Mouse (Mus musculus) heart, postnatal 10 days (tissue): ENCODE measurements at regions not wholly inside any gene's neighbourhood (a gene's known extent, or its start where the extent isn't known, plus 50 kb on each side); places are given as distances from the start of the nearest gene placed in this dataset.

ENCODE experiments used
- DNase-seq, 2 experiments: peaks; one replicate each; pipeline ENCODE4 v3.0.0; 2021
- intact Hi-C: fragments of 180-260 bp; cut with DNase I; formaldehyde crosslinking; loops from one replicate; pipeline ENCODE4 v1.15.1; 2025

DNA sequence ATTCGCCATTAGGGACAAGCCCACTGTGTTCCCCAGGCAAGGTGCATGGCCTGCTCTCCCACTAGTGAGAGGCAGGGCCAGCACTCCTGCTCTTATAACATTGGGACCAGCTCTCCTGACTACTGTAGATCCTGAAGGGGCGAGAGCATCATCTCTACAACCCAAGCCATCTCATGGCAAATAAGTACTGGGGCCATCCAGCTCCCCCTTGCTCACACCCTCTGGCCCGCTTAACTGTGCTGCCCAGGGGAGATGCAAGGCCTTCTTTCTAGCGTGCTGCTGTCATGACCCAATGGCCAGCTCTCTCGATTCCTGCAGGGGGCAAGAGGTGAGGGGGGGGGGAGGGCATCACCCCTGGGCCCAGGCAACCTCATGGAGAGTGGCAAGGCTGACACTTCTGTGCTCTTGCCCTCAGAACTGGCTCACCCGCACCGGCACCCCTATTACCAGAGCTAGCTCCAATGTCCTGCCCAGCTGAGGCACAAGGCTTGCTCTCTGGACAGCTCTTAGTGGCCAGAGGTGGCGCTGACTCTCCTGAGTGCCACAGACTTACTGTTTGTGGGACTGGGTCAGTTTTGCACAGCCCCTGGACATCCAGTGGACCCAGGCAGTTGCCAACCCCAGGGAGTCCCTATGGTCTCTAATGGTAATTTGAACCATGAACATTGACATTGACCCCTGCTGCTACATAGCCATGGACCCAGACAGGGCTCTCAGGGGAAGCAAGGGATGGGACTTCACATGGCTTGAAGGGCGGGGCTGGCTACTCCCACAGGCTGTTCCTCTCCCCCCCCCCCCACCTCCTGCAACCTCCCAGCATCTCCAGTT, 448.2 kb downstream of the Tdrd3 start:
- DNase-seq, result no peak
- intact Hi-C loops, result no loop called here

DNA sequence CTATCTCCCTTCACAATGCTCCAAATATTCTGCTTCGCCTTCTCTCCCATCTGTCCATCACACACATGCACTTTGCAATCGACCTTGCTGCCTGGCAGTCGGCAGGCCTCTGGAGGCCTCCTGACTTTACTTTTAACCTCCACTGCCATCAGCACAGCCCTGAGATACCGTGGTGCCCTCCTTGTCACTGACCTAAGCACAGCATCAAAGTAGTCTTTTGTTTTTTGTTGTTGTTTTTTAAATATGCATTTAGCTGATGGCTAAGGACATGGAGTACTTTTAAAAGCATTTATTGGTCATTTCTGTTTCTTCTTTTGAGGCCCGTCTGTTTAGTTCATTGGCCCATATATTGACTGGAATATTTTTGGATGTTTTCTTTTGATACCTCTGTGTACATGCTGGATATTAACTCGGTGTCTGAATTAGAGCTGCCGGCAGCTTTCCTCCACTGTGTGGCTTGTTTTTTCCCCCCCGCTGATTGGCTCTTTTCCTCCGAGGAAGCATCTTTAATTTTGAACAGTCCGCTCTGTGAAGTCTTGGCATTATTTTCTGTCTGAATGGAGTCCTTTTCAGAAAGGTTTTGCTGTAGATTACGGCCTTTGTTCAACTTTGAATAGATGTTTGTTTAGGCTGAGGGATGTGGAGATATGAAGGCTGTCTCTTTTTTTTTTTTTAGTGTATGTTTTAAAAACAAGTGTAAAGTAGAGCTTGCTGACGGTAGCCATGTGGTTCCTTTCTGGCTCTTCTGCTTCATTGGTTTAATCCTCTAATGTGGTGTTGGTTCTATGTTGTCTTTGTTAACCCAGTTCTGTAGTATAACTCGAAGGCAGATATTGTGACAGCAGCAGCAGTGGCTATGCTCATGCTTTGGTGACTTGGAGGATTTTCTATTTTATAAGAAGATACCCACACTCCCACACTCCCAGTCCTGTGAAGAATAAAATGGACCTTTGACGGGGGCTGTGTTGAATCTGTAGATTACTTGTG, 449.1 kb downstream of the Tdrd3 start:
- DNase-seq, result no peak
- intact Hi-C loops, result no loop called here

DNA sequence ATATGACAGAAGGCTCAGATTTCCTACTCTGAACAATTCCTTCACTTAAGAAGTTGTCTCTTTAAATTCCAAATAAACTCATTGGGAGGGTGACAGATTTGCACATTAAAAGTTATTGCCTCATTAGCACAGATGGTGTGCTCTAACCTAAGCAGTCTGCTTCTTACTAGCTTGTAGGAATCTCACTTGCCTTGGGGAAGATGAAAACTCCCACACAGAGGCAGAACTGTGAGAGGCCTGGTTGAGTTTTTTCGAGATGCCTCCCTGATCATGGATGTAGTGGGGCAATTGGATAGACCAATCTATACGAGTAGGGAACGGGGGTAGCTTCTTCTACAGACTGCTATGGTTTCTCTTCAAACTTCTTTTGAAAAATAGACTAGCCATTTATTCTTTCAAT, 485.3 kb downstream of the Tdrd3 start:
- DNase-seq, result no peak
- intact Hi-C loops, result no loop called here

DNA sequence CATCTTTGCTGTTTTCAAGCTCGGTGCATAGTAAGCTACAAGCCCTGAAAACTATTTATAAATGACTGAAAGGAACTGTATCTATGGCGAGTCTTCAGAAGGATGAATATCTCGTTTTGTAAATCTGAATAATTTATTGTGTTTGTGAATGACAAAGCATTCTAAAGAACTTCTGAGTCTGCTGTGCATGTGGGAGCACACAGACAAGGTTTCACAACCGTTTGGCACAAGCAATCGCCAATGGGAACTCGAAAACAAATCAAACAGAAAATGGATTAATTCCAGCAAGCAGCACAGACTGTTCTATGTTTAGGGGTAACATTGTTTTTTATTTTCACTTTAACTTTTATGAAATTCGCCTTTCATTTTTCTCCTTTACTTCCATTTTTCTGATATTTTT, 486.0 kb downstream of the Tdrd3 start:
- no peak for DNase-seq
- intact Hi-C loops, result no loop called here
